Mouse (Mus musculus) liver, embryonic 18 days (tissue): ENCODE results near the gene Amz2. TPM values are rescaled to one million over a fixed set of nuclear protein-coding genes. Genes with fewer than 3 reads are reported as not detected.

ENCODE experiments used
- polyA plus RNA-seq: library from polyadenylated mRNA; depleted of rRNA; stranded (reverse); fragments of >200 nt; gene quantifications from 2 replicates; pipeline ENCODE4 v1.2.3, GENCODE M21; 2012; rRNA removed

Gene Amz2
- polyA plus RNA-seq: 12.7 and 12.8 TPM in 2 replicates

GRCm38 (mm10) chr11:109425392-109426271, at the start of gene Amz2:
Gene Amz2, plus strand, starts transcription at chr11:109425946.

GRCm38 (mm10) chr11:109413617-109414016, 12.1 kb upstream of the Amz2 start, which contains the start of gene 9930022D16Rik:
Gene 9930022D16Rik, plus strand, starts transcription at chr11:109413917.

GRCm38 (mm10) chr11:109473171-109474085, 47.7 kb downstream of the Amz2 start, which contains the start of the genes Arsg and Slc16a6:
Gene Arsg, plus strand, starts transcription at chr11:109473374.
Gene Slc16a6, minus strand, starts transcription at chr11:109473598.

Other genes starting within 250 kb of the Amz2 start
- 0.08 and 0.12 TPM in 2 replicates for gene Rgs9, start 127.8 kb upstream of the Amz2 start, polyA plus RNA-seq
- 12.8 and 13.2 TPM in 2 replicates for gene Gna13, start 63.1 kb upstream of the Amz2 start, polyA plus RNA-seq
- not detected in 2 replicates for gene 9930022D16Rik, start 12.0 kb upstream of the Amz2 start, polyA plus RNA-seq
- gene Arsg, start 47.4 kb downstream of the Amz2 start, polyA plus RNA-seq: 4.1 and 5.6 TPM in 2 replicates
- 3.3 and 4.0 TPM in 2 replicates for gene Slc16a6, start 47.7 kb downstream of the Amz2 start, polyA plus RNA-seq
- gene Wipi1, start 186.0 kb downstream of the Amz2 start, polyA plus RNA-seq: 8.3 and 8.9 TPM in 2 replicates
- gene Prkar1a, start 223.5 kb downstream of the Amz2 start, polyA plus RNA-seq: 48.5 and 51.0 TPM in 2 replicates